Mouse (Mus musculus): ENCODE measurements around the gene Metap1d. TPM values are rescaled to one million over a fixed set of nuclear protein-coding genes. Genes with fewer than 3 reads are reported as not detected.
A peak's percentile ranks its signal among the peaks of the same experiment; 100 is the strongest.

The Metap1d gene
- total and polyA plus RNA-seq, 2 experiments from 2014 or later: 16.6 to 25.3 TPM

- no peak for ATAC-seq
- no peak overlapping the region for H3K4me2 ChIP-seq (ENCODE audit: low read depth)
- WGBS: 41% methylated on average over 2 of the region's 2 CpGs
Measured at GRCm38 (mm10) chr2:71443376-71443775, 9.7 kb upstream of the Metap1d start.

GRCm38 (mm10) chr2:71445536-71446196, 7.4 kb upstream of the Metap1d start:
- H3K27ac ChIP-seq (ENCODE audit: low read depth, low read length): no peak overlapping the region

More at GRCm38 (mm10) chr2:71443376-71443775, 9.7 kb upstream of the Metap1d start:
- no peak overlapping the region for H3K27ac ChIP-seq (ENCODE audit: low read depth, low read length)
- H3K36me3 ChIP-seq (ENCODE audit: insufficient read depth): peaks cover 7% of the 10 kb centered on the region
- DNase-seq: no peak
- H3K9me3 ChIP-seq (ENCODE audit: low read length): no peaks in the 10 kb centered on the region
- no peak overlapping the region for H3K4me3 ChIP-seq (ENCODE audit: low read depth, low read length)
- H3K27me3 ChIP-seq (ENCODE audit: insufficient read depth, low read length): no peaks in the 10 kb centered on the region
- no peaks in the 10 kb centered on the region for H3K4me1 ChIP-seq (ENCODE audit: insufficient read depth)
- no peak for TF ChIP-seq CTCF (IDR thresholded peaks at IDR 0.05; ENCODE audit: low read depth)
- no peak overlapping the region for H3K9ac ChIP-seq

GRCm38 (mm10) chr2:71449604-71450003, 3.5 kb upstream of the Metap1d start:
- Histone ChIP-seq H3K36me3 (ENCODE audit: insufficient read depth) (no peaks in the 10 kb centered on the region), H3K27me3 (ENCODE audit: insufficient read depth, low read length) (no peaks in the 10 kb centered on the region), H3K4me1 (ENCODE audit: insufficient read depth) (no peaks in the 10 kb centered on the region), H3K27ac (ENCODE audit: low read depth, low read length) (no peak overlapping the region), H3K4me3 (ENCODE audit: low read depth, low read length) (no peak overlapping the region), H3K9me3 (ENCODE audit: low read length) (no peaks in the 10 kb centered on the region), H3K9ac (no peak overlapping the region), H3K4me2 (ENCODE audit: low read depth) (no peak overlapping the region)
- ATAC-seq (no peak), DNase-seq (no peak)
- WGBS: 24% methylated on average over 2 of the region's 2 CpGs
- TF ChIP-seq CTCF (IDR thresholded peaks at IDR 0.05; ENCODE audit: low read depth): no peak

More at GRCm38 (mm10) chr2:71445536-71446196, 7.4 kb upstream of the Metap1d start:
- Histone ChIP-seq H3K9ac (peak overlapping the region; percentile 26; the same call in 1 of the 2 replicates), H3K4me2 (ENCODE audit: low read depth) (peak overlapping the region; percentile 36), H3K4me3 (ENCODE audit: low read depth, low read length) (peak overlapping the region; percentile 17; the same call in 1 of the 2 replicates), H3K4me1 (ENCODE audit: insufficient read depth) (no peaks in the 10 kb centered on the region), H3K9me3 (ENCODE audit: low read length) (no peaks in the 10 kb centered on the region), H3K36me3 (ENCODE audit: insufficient read depth) (no peaks in the 10 kb centered on the region), H3K27me3 (ENCODE audit: insufficient read depth, low read length) (no peaks in the 10 kb centered on the region)
- 24% methylated on average over 17 of the region's 17 CpGs for WGBS
- DNase-seq (peak; percentile 41), ATAC-seq (peak; percentile 66)
- TF ChIP-seq CTCF (IDR thresholded peaks at IDR 0.05; ENCODE audit: low read depth): no peak

- H3K4me1 ChIP-seq (ENCODE audit: insufficient read depth): no peaks in the 10 kb centered on the region
- 54% methylated on average over 5 of the region's 5 CpGs for WGBS
- H3K4me3 ChIP-seq (ENCODE audit: low read depth, low read length): no peak overlapping the region
- no peaks in the 10 kb centered on the region for H3K27me3 ChIP-seq (ENCODE audit: insufficient read depth, low read length)
- H3K4me2 ChIP-seq (ENCODE audit: low read depth): no peak overlapping the region
- H3K9me3 ChIP-seq (ENCODE audit: low read length): no peaks in the 10 kb centered on the region
- H3K36me3 ChIP-seq (ENCODE audit: insufficient read depth): no peaks in the 10 kb centered on the region
- DNase-seq (no peak), ATAC-seq (no peak)
- TF ChIP-seq CTCF (IDR thresholded peaks at IDR 0.05; ENCODE audit: low read depth): peak; percentile 34; the same call in 1 of the 2 replicates
- no peak overlapping the region for H3K27ac ChIP-seq (ENCODE audit: low read depth, low read length)
- H3K9ac ChIP-seq: no peak overlapping the region
Measured at GRCm38 (mm10) chr2:71451761-71452160, 1.3 kb upstream of the Metap1d start.

- H3K9ac ChIP-seq: no peak overlapping the region
- no peak for ATAC-seq
- TF ChIP-seq CTCF (IDR thresholded peaks at IDR 0.05; ENCODE audit: low read depth): no peak
- no peaks in the 10 kb centered on the region for H3K4me1 ChIP-seq (ENCODE audit: insufficient read depth)
- no peak for DNase-seq
- H3K4me3 ChIP-seq (ENCODE audit: low read depth, low read length): peak overlapping the region; percentile 67
- H3K4me2 ChIP-seq (ENCODE audit: low read depth): peak overlapping the region; percentile 56
- no peaks in the 10 kb centered on the region for H3K27me3 ChIP-seq (ENCODE audit: insufficient read depth, low read length)
- WGBS: 40% methylated on average over 4 of the region's 4 CpGs
- no peaks in the 10 kb centered on the region for H3K36me3 ChIP-seq (ENCODE audit: insufficient read depth)
- no peaks in the 10 kb centered on the region for H3K9me3 ChIP-seq (ENCODE audit: low read length)
- no peak overlapping the region for H3K27ac ChIP-seq (ENCODE audit: low read depth, low read length)
Measured at GRCm38 (mm10) chr2:71453917-71454260, 813 bp downstream of the Metap1d start.

GRCm38 (mm10) chr2:71458624-71459023, 5.5 kb downstream of the Metap1d start:
- Histone ChIP-seq H3K9ac (no peak overlapping the region), H3K27me3 (ENCODE audit: insufficient read depth, low read length) (no peaks in the 10 kb centered on the region), H3K4me3 (ENCODE audit: low read depth, low read length) (no peak overlapping the region), H3K4me1 (ENCODE audit: insufficient read depth) (no peaks in the 10 kb centered on the region), H3K4me2 (ENCODE audit: low read depth) (no peak overlapping the region), H3K9me3 (ENCODE audit: low read length) (no peaks in the 10 kb centered on the region), H3K27ac (ENCODE audit: low read depth, low read length) (no peak overlapping the region), H3K36me3 (ENCODE audit: insufficient read depth) (no peaks in the 10 kb centered on the region)
- DNase-seq: no peak
- no peak for ATAC-seq
- WGBS: 55% methylated on average over 13 of the region's 13 CpGs
- no peak for TF ChIP-seq CTCF (IDR thresholded peaks at IDR 0.05; ENCODE audit: low read depth)

- H3K4me3 ChIP-seq (ENCODE audit: low read depth, low read length): no peak overlapping the region
- no peak for TF ChIP-seq CTCF (IDR thresholded peaks at IDR 0.05; ENCODE audit: low read depth)
- no peak overlapping the region for H3K4me2 ChIP-seq (ENCODE audit: low read depth)
- no peaks in the 10 kb centered on the region for H3K4me1 ChIP-seq (ENCODE audit: insufficient read depth)
- no peaks in the 10 kb centered on the region for H3K27me3 ChIP-seq (ENCODE audit: insufficient read depth, low read length)
- WGBS: 93% methylated on average over 1 of the region's 1 CpGs
- no peak for ATAC-seq
- no peaks in the 10 kb centered on the region for H3K36me3 ChIP-seq (ENCODE audit: insufficient read depth)
- no peaks in the 10 kb centered on the region for H3K9me3 ChIP-seq (ENCODE audit: low read length)
- H3K9ac ChIP-seq: no peak overlapping the region
- no peak overlapping the region for H3K27ac ChIP-seq (ENCODE audit: low read depth, low read length)
- DNase-seq: no peak
Measured at GRCm38 (mm10) chr2:71459659-71460058, 6.6 kb downstream of the Metap1d start.
